Mouse (Mus musculus) hematopoietic stem cell, adult 5-6 weeks (primary cell): ENCODE data around the gene Tsn. TPM values are rescaled to one million over a fixed set of nuclear protein-coding genes. Genes with fewer than 3 reads are reported as not detected.
A peak's percentile ranks its signal among the peaks of the same experiment; 100 is the strongest.

Source experiments
- ATAC-seq, 2 experiments: fragments of 125-278 bp in 1 of 2; replicated peaks in 1 of 2; 2 replicates each; pipeline ENCODE4 v1.8.0; 2016 to 2017; ENCODE audit warnings: inconsistent platforms in 2 of 2, mild to moderate bottlenecking in 2 of 2, moderate number of reproducible peaks in 2 of 2, low read depth in 1 of 2, moderate TSS enrichment in 1 of 2; ENCODE audit not compliant: low FRiP score in 2 of 2, poor library complexity in 2 of 2, severe bottlenecking in 2 of 2, insufficient read depth in 1 of 2, low TSS enrichment in 1 of 2
- total RNA-seq: library from RNA; stranded (forward); fragments of 172-1452, 232-1000 nt; gene quantifications from 2 replicates; pipeline ENCODE4 v1.2.3, GENCODE M21; 2017

Tsn gene
- 54.4 and 62.1 TPM in 2 replicates for total RNA-seq

GRCm38 (mm10) chr1:118311622-118312326 lies at the start of gene Tsn:
TSS of gene Tsn (minus strand) at chr1:118311739.
- no peak for ATAC-seq

GRCm38 (mm10) chr1:118359071-118359761 lies 47.7 kb upstream of the Tsn start:
- no peak for ATAC-seq

GRCm38 (mm10) chr1:118349922-118350321 lies 38.4 kb upstream of the Tsn start:
- ATAC-seq: no peak

GRCm38 (mm10) chr1:118343649-118344435 lies 32.3 kb upstream of the Tsn start:
- ATAC-seq: no peak

DNA sequence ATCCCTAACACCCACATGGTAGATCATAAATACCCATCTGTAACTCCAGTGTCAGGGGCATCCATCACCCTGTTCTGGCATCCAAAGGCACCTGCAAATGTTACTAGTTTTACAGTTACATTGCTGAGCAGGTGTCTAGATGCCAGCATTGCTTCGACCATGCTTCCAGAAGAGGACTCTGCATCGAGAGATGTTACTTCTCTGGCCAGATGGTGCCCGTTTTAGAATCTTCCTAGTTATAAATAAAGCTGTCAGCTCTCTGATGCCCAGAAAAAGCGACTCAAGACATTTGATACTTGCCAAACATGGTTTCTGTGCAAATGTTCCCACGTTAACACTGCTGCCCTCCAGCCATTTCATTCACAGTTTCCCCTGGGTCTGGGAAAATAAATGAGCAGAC lies 26.4 kb upstream of the Tsn start:
- no peak for ATAC-seq

GRCm38 (mm10) chr1:118335847-118336246 lies 24.3 kb upstream of the Tsn start:
- no peak for ATAC-seq

- peak in 1 of 2 experiments; percentile 29; a peak in 1 of 4 replicates for ATAC-seq
Observed at GRCm38 (mm10) chr1:118334749-118335713, 23.5 kb upstream of the Tsn start.

DNA sequence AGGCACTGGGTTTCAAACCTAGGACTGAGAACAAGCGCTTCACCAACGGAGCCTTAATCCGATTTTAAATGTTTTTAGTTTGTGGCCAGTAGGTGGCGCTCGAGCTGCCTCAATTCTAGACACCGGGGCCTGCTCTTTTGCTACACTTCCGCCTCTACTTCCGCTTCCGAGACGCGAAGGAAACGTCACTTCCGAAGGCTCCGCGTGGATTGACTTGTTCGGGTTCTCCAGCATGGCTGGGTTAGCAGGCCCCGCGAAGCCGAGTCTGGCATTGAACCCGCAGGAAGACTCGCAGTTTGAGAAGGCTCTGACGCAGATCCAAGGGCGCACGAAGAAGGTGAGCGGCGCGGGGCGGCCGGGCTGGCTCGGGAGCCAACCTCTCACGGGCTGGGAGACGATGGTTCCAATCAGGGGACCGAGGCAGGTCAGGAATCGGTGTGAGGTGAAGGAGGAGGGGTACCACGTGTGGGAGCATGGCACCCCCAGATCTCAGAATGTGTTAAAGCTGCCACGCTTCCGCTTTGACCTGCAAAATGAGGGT lies 10.2 kb upstream of the Tsn start, which contains the start of gene Nifk:
Gene Nifk, plus strand, starts transcription at position 179 of the 541 bp plus-strand sequence.
- peak; percentile 95 to 97 for ATAC-seq

GRCm38 (mm10) chr1:118320696-118321095 lies 9.2 kb upstream of the Tsn start:
- ATAC-seq: no peak

DNA sequence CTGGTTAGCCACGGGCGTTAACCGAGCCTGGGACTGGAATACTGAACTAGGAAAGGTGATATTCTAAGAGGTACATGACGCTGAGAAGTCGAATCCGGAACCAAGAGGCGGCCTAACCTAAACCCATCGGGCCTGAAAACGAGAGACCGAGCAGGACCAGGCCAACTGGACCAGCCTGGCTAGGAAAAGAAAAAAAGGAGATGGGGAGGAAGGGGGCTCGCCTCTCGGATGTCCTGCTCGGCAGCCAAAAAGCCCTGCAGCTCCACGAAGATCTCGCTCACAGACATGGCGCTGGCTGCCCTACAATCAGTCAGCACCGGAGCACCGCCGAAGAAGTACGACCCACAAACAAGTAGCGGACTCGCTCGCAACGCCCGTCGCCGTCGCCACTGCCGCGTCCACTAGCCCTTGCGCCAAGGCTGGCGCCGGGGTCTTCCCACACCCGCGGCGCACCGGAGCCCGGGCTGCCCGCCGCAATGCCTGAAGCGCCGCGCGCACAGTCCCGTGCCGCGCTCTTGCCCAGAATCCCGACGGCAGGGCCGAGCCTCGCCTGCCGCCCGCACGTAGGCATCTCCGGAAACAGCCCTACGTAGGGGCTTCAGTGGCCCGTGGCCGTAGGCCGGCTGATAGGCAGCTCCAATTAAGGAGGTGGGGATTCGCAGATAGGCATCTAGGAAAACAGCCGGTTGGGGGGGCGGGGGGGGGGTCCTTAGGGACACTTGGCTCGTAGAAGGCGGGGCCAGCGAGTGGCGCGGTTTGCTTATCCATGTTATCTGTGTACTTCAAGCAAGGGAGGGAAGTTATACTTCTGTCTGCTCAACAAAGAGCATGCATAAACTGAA lies 538 bp downstream of the Tsn start:
- peak; percentile 89 to 91 for ATAC-seq

DNA sequence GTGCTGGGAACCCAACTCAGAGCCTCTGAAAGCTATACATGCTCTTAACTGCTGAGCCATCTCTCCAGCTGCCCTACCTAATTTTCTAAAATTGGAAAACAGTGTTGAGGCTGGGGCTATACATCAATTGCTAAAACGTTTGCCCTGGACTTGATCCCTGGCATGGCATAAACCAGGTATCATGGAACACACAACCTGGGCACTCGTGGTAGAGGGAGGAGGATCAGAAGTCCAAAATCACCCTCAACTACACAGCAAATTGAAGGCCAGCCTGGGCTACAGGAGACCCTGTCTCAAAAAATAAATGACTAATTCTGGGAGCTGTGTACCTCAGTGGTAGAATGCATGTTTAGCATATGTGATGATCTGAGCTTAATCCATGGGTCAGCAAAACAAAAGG lies 13.8 kb downstream of the Tsn start:
- no peak for ATAC-seq

DNA sequence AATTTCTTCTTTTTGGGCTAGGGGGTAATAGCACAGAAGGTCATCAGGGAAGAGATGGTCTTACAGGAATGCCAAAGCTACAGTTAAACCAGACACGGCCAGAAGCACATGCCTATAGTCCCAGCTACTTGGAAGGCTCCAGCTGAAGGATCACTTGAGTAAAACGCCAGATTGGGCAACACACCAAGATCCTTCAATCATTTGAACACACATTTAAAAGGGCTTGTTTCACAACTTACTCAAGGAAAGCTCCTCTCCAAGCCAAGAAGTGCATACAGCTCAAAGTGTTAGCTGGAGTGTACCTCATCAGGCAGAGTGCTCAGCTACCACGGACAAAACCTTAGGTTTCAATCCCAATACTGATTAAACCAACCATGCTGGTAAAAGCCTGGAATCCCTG lies 14.9 kb downstream of the Tsn start:
- ATAC-seq: no peak

DNA sequence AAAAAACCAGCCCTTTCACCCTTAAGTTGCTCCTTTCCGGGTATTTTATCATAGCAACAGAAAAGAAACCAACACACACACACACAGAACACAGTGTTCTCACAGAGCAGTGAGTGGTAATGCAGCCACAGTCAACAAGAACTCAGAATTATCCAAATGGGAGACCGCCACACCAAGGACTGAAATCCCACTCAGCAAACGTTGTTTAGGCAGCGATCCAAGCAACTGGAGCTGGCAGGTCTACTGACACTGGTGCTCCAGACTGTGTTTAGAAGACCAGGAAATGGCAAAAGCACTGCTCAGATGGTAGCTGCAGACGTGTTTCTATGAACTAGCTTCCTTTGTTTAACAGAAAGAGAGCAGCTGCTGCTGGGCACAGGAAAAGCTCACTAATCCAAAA lies 16.7 kb downstream of the Tsn start:
- ATAC-seq: no peak

DNA sequence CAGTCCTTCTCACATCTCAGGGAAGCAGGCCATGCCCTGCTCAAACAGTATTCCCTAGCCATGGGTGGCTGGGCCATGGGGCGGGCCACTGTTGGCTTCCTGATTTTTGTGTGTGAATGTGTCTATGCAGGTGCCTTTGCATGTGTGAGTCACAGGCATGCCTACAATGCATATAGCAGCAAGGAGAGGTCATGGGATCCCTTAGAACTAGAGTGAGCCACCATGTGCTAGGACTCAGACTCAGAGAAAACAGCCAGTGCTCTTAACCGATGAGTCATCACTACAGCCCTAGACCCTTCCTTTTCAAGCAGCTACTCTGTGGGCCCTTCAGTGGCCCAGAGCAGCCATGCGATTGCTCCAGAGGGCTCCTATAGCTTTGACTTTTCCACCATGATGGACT lies 17.3 kb downstream of the Tsn start:
- no peak for ATAC-seq

DNA sequence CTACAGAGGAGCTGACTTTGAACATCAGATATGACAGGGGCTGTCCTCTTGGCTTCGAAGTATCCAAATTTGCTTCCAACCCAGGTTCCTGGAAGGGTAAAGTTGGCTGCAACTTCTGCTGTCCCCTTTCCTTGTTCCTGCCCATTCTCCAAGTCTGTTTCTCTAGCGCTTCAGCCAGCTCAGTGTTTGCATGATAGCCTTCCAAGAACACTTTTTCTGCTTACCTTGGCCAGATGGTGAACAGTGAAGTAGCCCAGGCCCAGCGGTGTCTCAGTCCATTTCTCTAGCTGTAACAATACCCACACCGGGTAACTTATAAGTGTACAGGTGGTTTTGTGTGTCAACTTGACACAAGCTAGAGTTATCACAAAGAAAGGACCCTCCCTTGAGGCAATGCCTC lies 19.2 kb downstream of the Tsn start:
- no peak for ATAC-seq

DNA sequence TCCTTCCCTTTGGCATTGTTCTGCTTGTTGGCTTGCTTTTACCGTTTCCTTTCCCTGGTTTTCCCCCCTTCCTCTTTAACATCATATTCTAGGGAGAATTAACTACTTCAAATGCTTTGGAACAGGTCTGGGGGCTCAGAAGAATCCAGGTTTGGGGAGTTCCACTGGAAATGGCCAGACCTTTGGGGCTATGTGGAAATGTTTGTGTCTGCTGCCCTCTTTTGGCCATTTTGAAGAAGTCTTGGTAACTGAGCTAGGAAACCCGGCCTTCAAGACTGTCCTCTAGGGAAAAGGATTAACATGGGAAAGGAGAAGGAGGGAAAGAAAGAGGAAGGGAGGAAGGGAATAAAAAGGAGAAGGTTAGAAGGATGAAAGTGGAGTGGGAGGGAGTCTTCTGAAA lies 36.4 kb downstream of the Tsn start:
- 0 out of 4 replicates have a peak, but pooled peaks of 1 of the 2 experiments have one; percentile 36 for ATAC-seq
